Mouse (Mus musculus) retina, postnatal 7 days (tissue): ENCODE results near the gene Cd1d1.

Experiments
- DNase-seq: peaks from one replicate; pipeline ENCODE4 v3.0.0-alpha.2; 2012; ENCODE audit warnings: low read depth, low spot score

The Cd1d1 gene

GRCm38 (mm10) chr3:86962665-86963435, 36.4 kb downstream of the Cd1d1 start:
- no peak for DNase-seq

GRCm38 (mm10) chr3:86961395-86961669, 37.9 kb downstream of the Cd1d1 start:
- no peak for DNase-seq

- DNase-seq, result no peak
Measured at GRCm38 (mm10) chr3:86960656-86961394, 38.4 kb downstream of the Cd1d1 start.

- DNase-seq, result no peak
Measured at GRCm38 (mm10) chr3:86959088-86959487, 40.2 kb downstream of the Cd1d1 start.

- DNase-seq, result no peak
Measured at GRCm38 (mm10) chr3:86955376-86955775, 43.9 kb downstream of the Cd1d1 start.

- no peak for DNase-seq
Measured at GRCm38 (mm10) chr3:86954521-86954920, 44.7 kb downstream of the Cd1d1 start.

- no peak for DNase-seq
Measured at GRCm38 (mm10) chr3:86953819-86954218, 45.4 kb downstream of the Cd1d1 start.

GRCm38 (mm10) chr3:86950652-86951051, 48.6 kb downstream of the Cd1d1 start:
- no peak for DNase-seq
